Mouse (Mus musculus) MEL (cell line): Measurements from ENCODE around the gene Vac14. TPM values are rescaled to one million over a fixed set of nuclear protein-coding genes. Genes with fewer than 3 reads are reported as not detected.
A peak's percentile ranks its signal among the peaks of the same experiment; 100 is the strongest.

Experiments used
- DNase-seq: peaks from one replicate; pipeline ENCODE4 v3.0.0; 2011; ENCODE audit warnings: low read depth, low spot score
- H3K27ac ChIP-seq: 2 replicates; pipeline ENCODE4 v1.5.1; 2012; ENCODE audit warnings: low read depth, mild to moderate bottlenecking, control low read depth, low read length, moderate library complexity; ENCODE audit not compliant: control insufficient read depth
- H3K27me3 ChIP-seq, 2 experiments: fragments of 150-350 bp in 1 of 2; sonication (generic) in 1 of 2; 2 replicates each; pipeline ENCODE4 v1.6.1; 2012; ENCODE audit warnings: low read length in 2 of 2, mild to moderate bottlenecking in 2 of 2, improper control_type of control experiment in 1 of 2, moderate library complexity in 1 of 2; ENCODE audit not compliant: insufficient read depth in 2 of 2, control insufficient read depth in 1 of 2
- H3K36me3 ChIP-seq, 2 experiments: 2 replicates each; pipeline ENCODE4 v1.6.1; 2012 to 2014; ENCODE audit warnings: low read length in 2 of 2, improper control_type of control experiment in 1 of 2, inconsistent platforms in 1 of 2, mild to moderate bottlenecking in 1 of 2; ENCODE audit not compliant: insufficient read depth in 2 of 2, control insufficient read depth in 1 of 2
- H3K4me1 ChIP-seq, 2 experiments: fragments of 150-350 bp in 1 of 2; sonication (generic) in 1 of 2; 2 replicates each; pipeline ENCODE4 v1.6.1; 2012; ENCODE audit warnings: low read length in 2 of 2, improper control_type of control experiment in 1 of 2, mild to moderate bottlenecking in 1 of 2; ENCODE audit not compliant: insufficient read depth in 2 of 2, control insufficient read depth in 1 of 2
- H3K4me3 ChIP-seq, 2 experiments: fragments of 150-350 bp in 1 of 2; sonication (generic) in 1 of 2; 2 replicates each; pipeline ENCODE4 v1.5.1; 2012; ENCODE audit warnings: low read depth in 2 of 2, low read length in 2 of 2, mild to moderate bottlenecking in 2 of 2, moderate library complexity in 2 of 2, control low read depth in 1 of 2, improper control_type of control experiment in 1 of 2; ENCODE audit not compliant: control insufficient read depth in 1 of 2, insufficient read depth in 1 of 2
- H3K79me2 ChIP-seq: 2 replicates; pipeline ENCODE4 v1.6.1; 2012; ENCODE audit warnings: mild to moderate bottlenecking, low read length, moderate library complexity; ENCODE audit not compliant: control insufficient read depth, poor library complexity, insufficient read depth
- H3K9ac ChIP-seq: 2 replicates; pipeline ENCODE4 v1.6.1; 2012; ENCODE audit warnings: low read depth, mild to moderate bottlenecking, control low read depth, low read length, moderate library complexity; ENCODE audit not compliant: control insufficient read depth, poor library complexity, severe bottlenecking
- H3K9me3 ChIP-seq: fragments of 150-350 bp; sonication (generic); replicated peaks from 2 replicates; pipeline ENCODE4 v1.6.1; 2012; ENCODE audit warnings: mild to moderate bottlenecking, low read length, improper control_type of control experiment, moderate library complexity; ENCODE audit not compliant: insufficient read depth
- CHD2 ChIP-seq: IDR thresholded peaks from 2 replicates; pipeline ENCODE4 v1.6.1; 2011; ENCODE audit warnings: low read length, improper control_type of control experiment
- CTCF ChIP-seq, 3 experiments: IDR thresholded peaks in 2 of 3; conservative IDR thresholded peaks in 1 of 3; 2 replicates each; pipeline ENCODE4 v1.5.1; 2011 to 2012; ENCODE audit warnings: low read length in 3 of 3, low read depth in 2 of 3, mild to moderate bottlenecking in 2 of 3, improper control_type of control experiment in 1 of 3, inconsistent platforms in 1 of 3, mixed read lengths in 1 of 3, moderate library complexity in 1 of 3; ENCODE audit not compliant: control insufficient read depth in 1 of 3, insufficient read depth in 1 of 3, poor library complexity in 1 of 3, severe bottlenecking in 1 of 3
- ETS1 ChIP-seq: IDR thresholded peaks from 2 replicates; pipeline ENCODE4 v1.6.1; 2012; ENCODE audit warnings: low read depth, mild to moderate bottlenecking, inconsistent platforms, low read length, improper control_type of control experiment, moderate library complexity
- GABPA ChIP-seq: IDR thresholded peaks from 2 replicates; pipeline ENCODE4 v1.6.1; 2012; ENCODE audit warnings: low read depth, mild to moderate bottlenecking, inconsistent platforms, low read length, improper control_type of control experiment, moderate library complexity
- GATA1 ChIP-seq: IDR thresholded peaks from 2 replicates; pipeline ENCODE4 v1.6.1; 2011; ENCODE audit warnings: low read depth, low read length, improper control_type of control experiment
- MAFK ChIP-seq: IDR thresholded peaks from 2 replicates; pipeline ENCODE4 v1.6.1; 2011; ENCODE audit warnings: low read depth, mild to moderate bottlenecking, low read length, improper control_type of control experiment, borderline replicate concordance
- MAX ChIP-seq: IDR thresholded peaks from 2 replicates; pipeline ENCODE4 v1.6.1; 2011; ENCODE audit warnings: low read length, improper control_type of control experiment
- MAZ ChIP-seq: IDR thresholded peaks from 2 replicates; pipeline ENCODE4 v1.6.1; 2012; ENCODE audit warnings: low read depth, mild to moderate bottlenecking, inconsistent platforms, low read length, improper control_type of control experiment
- MEF2A ChIP-seq: IDR thresholded peaks from 2 replicates; pipeline ENCODE4 v1.6.1; 2014; ENCODE audit warnings: low read depth, mild to moderate bottlenecking, inconsistent platforms, low read length, improper control_type of control experiment; ENCODE audit not compliant: poor library complexity, insufficient replicate concordance, severe bottlenecking; ENCODE audit errors: extremely low read depth
- MYB ChIP-seq: IDR thresholded peaks from 2 replicates; pipeline ENCODE4 v1.6.1; 2011; ENCODE audit warnings: mild to moderate bottlenecking, low read depth, low read length, improper control_type of control experiment
- MYC ChIP-seq: IDR thresholded peaks from 2 replicates; pipeline ENCODE4 v1.6.1; 2011; ENCODE audit warnings: low read depth, mild to moderate bottlenecking, low read length, improper control_type of control experiment, moderate library complexity
- POLR2A ChIP-seq, 2 experiments: IDR thresholded peaks; 2 replicates each; pipeline ENCODE4 v1.6.1; 2011 to 2012; ENCODE audit warnings: low read length in 2 of 2, mild to moderate bottlenecking in 2 of 2, control low read depth in 1 of 2, improper control_type of control experiment in 1 of 2, low read depth in 1 of 2, moderate library complexity in 1 of 2; ENCODE audit not compliant: control insufficient read depth in 1 of 2, insufficient read depth in 1 of 2, poor library complexity in 1 of 2
- RAD21 ChIP-seq: IDR thresholded peaks from 2 replicates; pipeline ENCODE4 v1.6.1; 2011; ENCODE audit warnings: mild to moderate bottlenecking, low read depth, low read length, improper control_type of control experiment
- RCOR1 ChIP-seq: IDR thresholded peaks from 2 replicates; pipeline ENCODE4 v1.6.1; 2012; ENCODE audit warnings: low read depth, mild to moderate bottlenecking, inconsistent platforms, low read length, improper control_type of control experiment
- SMC3 ChIP-seq: IDR thresholded peaks from 2 replicates; pipeline ENCODE4 v1.6.1; 2011; ENCODE audit warnings: low read depth, low read length, improper control_type of control experiment
- TBP ChIP-seq: IDR thresholded peaks from 2 replicates; pipeline ENCODE4 v1.8.0; 2011; ENCODE audit warnings: low read depth, low read length, improper control_type of control experiment
- UBTF ChIP-seq: IDR thresholded peaks from 2 replicates; pipeline ENCODE4 v1.6.1; 2012; ENCODE audit warnings: low read depth, mild to moderate bottlenecking, inconsistent platforms, low read length, improper control_type of control experiment, moderate library complexity, borderline replicate concordance; ENCODE audit not compliant: insufficient read depth
- USF1 ChIP-seq: IDR thresholded peaks from 2 replicates; pipeline ENCODE4 v1.6.1; 2014; ENCODE audit warnings: low read depth, mild to moderate bottlenecking, inconsistent platforms, low read length, improper control_type of control experiment, moderate library complexity
- ZKSCAN1 ChIP-seq: IDR thresholded peaks from 2 replicates; pipeline ENCODE4 v1.6.1; 2012; ENCODE audit warnings: low read depth, mild to moderate bottlenecking, inconsistent platforms, low read length, improper control_type of control experiment, moderate library complexity
- ZNF384 ChIP-seq: IDR thresholded peaks from 2 replicates; pipeline ENCODE4 v1.6.1; 2012; ENCODE audit warnings: low read depth, mild to moderate bottlenecking, inconsistent platforms, low read length, improper control_type of control experiment
- polyA plus RNA-seq, 2 experiments: library from polyadenylated mRNA; stranded (reverse) in 1 of 2; unstranded in 1 of 2; fragments of >175 nt in 1 of 2; fragments of >200 nt in 1 of 2; gene quantifications; 2 replicates each; pipeline versions ENCODE4 v1.2.1 to v1.2.4; 2012; ENCODE audit warnings: low replicate concordance in 2 of 2, low read depth in 1 of 2; ENCODE audit not compliant: insufficient read length in 2 of 2, insufficient read depth in 1 of 2, missing spikeins in 1 of 2
- total RNA-seq: library from RNA; depleted of rRNA; stranded (reverse); fragments of 300-350 nt; gene quantifications from 2 replicates; pipeline ENCODE4 v1.2.3, GENCODE M21; 2012

The Vac14 gene
- total and polyA plus RNA-seq, 3 experiments, result 31.7 to 86.0 TPM; not detected in 1

DNA sequence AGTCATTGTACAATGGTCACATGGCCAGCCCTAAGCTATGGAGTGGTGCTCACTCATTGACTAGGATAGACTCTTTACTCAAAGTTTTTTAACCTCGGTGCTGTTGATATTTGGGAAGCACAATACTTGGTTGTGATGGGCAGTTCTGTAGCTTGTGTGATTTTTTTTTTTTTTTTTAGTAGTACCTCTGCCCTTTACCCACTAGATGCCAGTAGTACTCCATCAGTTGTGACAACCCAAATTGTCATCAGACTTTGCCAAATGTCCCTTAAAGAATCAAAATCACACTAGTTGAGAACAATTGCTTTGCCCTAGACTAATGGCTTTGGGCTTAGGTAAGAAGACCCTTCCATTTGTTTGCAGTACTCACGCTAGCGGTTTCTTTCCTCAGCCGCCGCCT is 1.5 kb downstream of the Vac14 start:
- DNase-seq, result peak; percentile 46
- H3K4me1 ChIP-seq, result peaks cover 0 to 22% of the 10 kb centered on the region in 2 experiments; a peak in 3 of 4 replicates

DNA sequence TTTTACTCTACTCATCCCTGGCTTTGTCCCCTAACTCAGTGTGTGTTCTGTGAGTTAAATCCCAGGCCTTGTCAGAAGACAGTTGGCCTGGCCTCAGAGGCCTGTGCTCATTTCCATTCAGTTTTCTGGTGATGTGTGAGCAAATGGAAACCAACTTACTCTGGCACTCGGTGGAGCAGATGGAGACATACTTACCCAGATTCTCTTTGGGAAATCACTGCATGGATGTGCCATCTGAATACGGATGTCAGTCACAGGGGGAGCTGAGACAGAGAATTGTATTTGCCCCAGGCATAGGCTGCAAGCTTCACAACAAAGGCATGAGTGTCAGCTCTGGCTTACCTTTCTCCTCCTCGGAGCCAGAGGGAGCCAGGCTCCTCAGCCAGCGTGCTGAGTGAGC is 8.0 kb downstream of the Vac14 start:
- Histone ChIP-seq H3K4me1 (0 out of 4 replicates have a peak, but pooled peaks cover 0 to 4% of the 10 kb centered on the region in 2 experiments), H3K27ac (no peak overlapping the region), H3K27me3 (no peaks in the 10 kb centered on the region), H3K4me3 (no peak overlapping the region), H3K9ac (no peak overlapping the region), H3K79me2 (peaks cover 65% of the 10 kb centered on the region), H3K36me3 (peaks cover 0 to 4% of the 10 kb centered on the region in 2 experiments; a peak in 3 of 4 replicates), H3K9me3 (no peaks in the 10 kb centered on the region)
- no peak for TF ChIP-seq ETS1
- no peak for TF ChIP-seq ZKSCAN1
- TF ChIP-seq MAFK, result no peak
- no peak for TF ChIP-seq MEF2A
- no peak for TF ChIP-seq POLR2A (IDR thresholded peaks at IDR 0.05; ENCODE audit: control insufficient read depth in 1 of 2, insufficient read depth in 1 of 2, low read depth in 1 of 2, low read length in 2 of 2, poor library complexity in 1 of 2)
- no peak for TF ChIP-seq UBTF
- TF ChIP-seq CHD2, result no peak
- no peak for TF ChIP-seq MAZ
- TF ChIP-seq MAX, result no peak
- TF ChIP-seq USF1, result no peak
- TF ChIP-seq GABPA, result no peak
- TF ChIP-seq TBP, result no peak
- TF ChIP-seq RCOR1, result no peak
- no peak for TF ChIP-seq SMC3
- no peak for TF ChIP-seq CTCF (IDR thresholded peaks at IDR 0.05 in 2 of 3, conservative IDR thresholded peaks at IDR 0.05 in 1 of 3; ENCODE audit: control insufficient read depth in 1 of 3, insufficient read depth in 1 of 3, low read depth in 2 of 3, low read length in 3 of 3, poor library complexity in 1 of 3, severe bottlenecking in 1 of 3)
- no peak for TF ChIP-seq GATA1
- no peak for TF ChIP-seq MYB
- no peak for DNase-seq

More for the DNA sequence above, 1.5 kb downstream of the Vac14 start:
- Histone ChIP-seq H3K79me2 (peaks cover 58% of the 10 kb centered on the region), H3K4me3 (peak overlapping the region; percentile 75 to 84), H3K27ac (no peak overlapping the region), H3K36me3 (peaks cover 0 to 21% of the 10 kb centered on the region in 2 experiments; a peak in 3 of 4 replicates), H3K9me3 (no peaks in the 10 kb centered on the region), H3K27me3 (no peaks in the 10 kb centered on the region; a peak in 1 of 4 replicates), H3K9ac (peak overlapping the region; percentile 79)
- TF ChIP-seq MAZ (no peak), MYC (no peak), ZKSCAN1 (no peak), MEF2A (no peak), RAD21 (peak; percentile 37), USF1 (peak; percentile 66), CTCF (IDR thresholded peaks at IDR 0.05 in 2 of 3, conservative IDR thresholded peaks at IDR 0.05 in 1 of 3; ENCODE audit: control insufficient read depth in 1 of 3, insufficient read depth in 1 of 3, low read depth in 2 of 3, low read length in 3 of 3, poor library complexity in 1 of 3, severe bottlenecking in 1 of 3) (peak in 2 of 3 experiments; percentile 24 to 34; a peak in 3 of 6 replicates), MYB (no peak), ZNF384 (peak; percentile 90), ETS1 (no peak)
